Comparison of ENCODE assay signal across 9 mouse cellular contexts in genomic region chr19:10244183-10244582, GRCm38 (mm10). TPM values are rescaled to one million over a fixed set of nuclear protein-coding genes. Genes with fewer than 3 reads are reported as not detected.
DNase-seq lines count a peak whose midpoint lies in the region; ATAC-seq lines count a peak whose summit lies in the region.
"Had no signal": no experiment of that assay in that cellular context is flagged by ENCODE, and none has a peak within 500 bp of the region (broad histone marks: within the 10 kb centered on the region; RNA-seq: fewer than 3 reads in every experiment).

No protein-coding gene starts in this region.

- no peak overlapping the region for H3K27ac ChIP-seq in kidney, embryonic 14.5 days (ENCODE audit: low read depth, low read length)
- 0 out of 2 replicates have a peak overlapping the region, but pooled peaks have one; percentile 5 for H3K27ac ChIP-seq in limb, embryonic 12.5 days
- H3K27ac ChIP-seq in forebrain, embryonic 16.5 days (ENCODE audit: low read length), result no peak overlapping the region

- no peak overlapping the region for H3K4me3 ChIP-seq in kidney, embryonic 14.5 days (ENCODE audit: low read length)
- H3K4me3 ChIP-seq in limb, embryonic 12.5 days (replicated peaks), result no peak overlapping the region
- no peak overlapping the region for H3K4me3 ChIP-seq in forebrain, embryonic 16.5 days (replicated peaks; ENCODE audit: low read length)
- H3K4me3 ChIP-seq: erythroblast, embryonic 14.5 days had no signal

- H3K36me3 ChIP-seq in kidney, embryonic 14.5 days (ENCODE audit: control insufficient read depth, insufficient read depth, low read length), result no peaks in the 10 kb centered on the region
- H3K36me3 ChIP-seq in limb, embryonic 12.5 days, result 0 out of 2 replicates have a peak, but pooled peaks cover 9% of the 10 kb centered on the region
- no peaks in the 10 kb centered on the region for H3K36me3 ChIP-seq in splenic B cell, adult 2 months (ENCODE audit: control insufficient read depth, insufficient read depth, low read length, poor library complexity, severe bottlenecking)
- no peaks in the 10 kb centered on the region for H3K36me3 ChIP-seq in forebrain, embryonic 16.5 days (ENCODE audit: control insufficient read depth, insufficient read depth)

- DNase-seq in kidney, adult 11 months, result peak; percentile 43
- DNase-seq in ES-CJ7 (ENCODE audit: low read depth, low spot score), result peak; percentile 79
- peak; percentile 62 to 72 for DNase-seq in adrenal gland, postnatal 36 days
- DNase-seq in heart, postnatal 4 days, result peak; percentile 67
- peak; percentile 42 for DNase-seq in splenic B cell, adult 2 months (ENCODE audit: low read depth, low spot score)

- H3K9ac ChIP-seq in kidney, embryonic 14.5 days (ENCODE audit: low read depth, low read length), result no peak overlapping the region
- H3K9ac ChIP-seq in limb, embryonic 12.5 days (replicated peaks), result no peak overlapping the region
- no peak overlapping the region for H3K9ac ChIP-seq in forebrain, embryonic 16.5 days (replicated peaks; ENCODE audit: low read depth, low read length)

- no peak for ATAC-seq in kidney, embryonic 14.5 days (ENCODE audit: low FRiP score, low TSS enrichment)
- no peak for ATAC-seq in limb, embryonic 12.5 days (ENCODE audit: insufficient number of reproducible peaks, insufficient read depth, low FRiP score, low TSS enrichment, low read depth)
- no peak for ATAC-seq in forebrain, embryonic 16.5 days

- H3K27me3 ChIP-seq in kidney, embryonic 14.5 days (ENCODE audit: control insufficient read depth, insufficient read depth, low read length), result no peaks in the 10 kb centered on the region
- H3K27me3 ChIP-seq in limb, embryonic 12.5 days, result peaks cover 14% of the 10 kb centered on the region
- no peaks in the 10 kb centered on the region; the same call in none of the 2 replicates for H3K27me3 ChIP-seq in splenic B cell, adult 2 months (ENCODE audit: control insufficient read depth, insufficient read depth, low read length, poor library complexity, severe bottlenecking)
- peaks cover 6% of the 10 kb centered on the region for H3K27me3 ChIP-seq in forebrain, embryonic 16.5 days (replicated peaks; ENCODE audit: control insufficient read depth, insufficient read depth, low read length)

- H3K9me3 ChIP-seq in kidney, embryonic 14.5 days (ENCODE audit: control insufficient read depth, low read length), result no peaks in the 10 kb centered on the region
- H3K9me3 ChIP-seq in limb, embryonic 12.5 days, result no peaks in the 10 kb centered on the region
- no peaks in the 10 kb centered on the region for H3K9me3 ChIP-seq in forebrain, embryonic 16.5 days (ENCODE audit: control insufficient read depth, low read length)

- no peak overlapping the region for H3K4me2 ChIP-seq in kidney, embryonic 14.5 days (replicated peaks; ENCODE audit: low read depth, low read length)
- no peak overlapping the region for H3K4me2 ChIP-seq in limb, embryonic 12.5 days
- H3K4me2 ChIP-seq in forebrain, embryonic 16.5 days (ENCODE audit: low read length), result no peak overlapping the region

- 26% methylated on average over 3 of the region's 3 CpGs for WGBS in kidney, embryonic 14.5 days
- 21% methylated on average over 3 of the region's 3 CpGs for WGBS in limb, embryonic 12.5 days
- WGBS in forebrain, embryonic 16.5 days, result 30% methylated on average over 3 of the region's 3 CpGs

- H3K4me1 ChIP-seq in kidney, embryonic 14.5 days (ENCODE audit: control insufficient read depth, insufficient read depth, low read length), result peaks cover 30% of the 10 kb centered on the region
- H3K4me1 ChIP-seq in limb, embryonic 12.5 days (replicated peaks), result peaks cover 58% of the 10 kb centered on the region
- peaks cover 5% of the 10 kb centered on the region for H3K4me1 ChIP-seq in forebrain, embryonic 16.5 days (replicated peaks; ENCODE audit: control insufficient read depth, insufficient read depth, low read length)

RNA-seq across cellular contexts. Expression of gene Myrf, which starts 3.6 kb away (rescaled TPM):
- polyA plus RNA-seq in kidney, embryonic 14.5 days (2014; fragmentation: Nextera tagmentation; extraction: Ambion mirVana), result 3.9 and 6.4 TPM in 2 replicates
- total RNA-seq in adrenal gland, postnatal 36 days (2021), result 1 to 10 TPM; 1.4 to 1.7 TPM
- total RNA-seq in heart, postnatal 4 days (2021), result 10 to 100 TPM in 1 of 2 experiments, 1 to 10 TPM in 1; 9.0 to 11.9 TPM
- 2.6 and 2.7 TPM in 2 replicates for polyA plus RNA-seq in limb, embryonic 12.5 days (2016; fragmentation: Nextera tagmentation; extraction: Ambion mirVana)
- polyA plus RNA-seq in forebrain, embryonic 16.5 days (2015; fragmentation: Nextera tagmentation; extraction: Ambion mirVana), result 0.29 and 0.30 TPM in 2 replicates

RNA-seq across cellular contexts. Expression of gene Fen1, which starts 40.2 kb away (rescaled TPM):
- 92.9 and 99.2 TPM in 2 replicates for polyA plus RNA-seq in kidney, embryonic 14.5 days (2014; fragmentation: Nextera tagmentation; extraction: Ambion mirVana)
- total RNA-seq in adrenal gland, postnatal 36 days (2021), result 10 to 100 TPM; 12.0 to 18.4 TPM
- total RNA-seq in heart, postnatal 4 days (2021), result 10 to 100 TPM; 26.8 to 27.2 TPM
- polyA plus RNA-seq in limb, embryonic 12.5 days (2016; fragmentation: Nextera tagmentation; extraction: Ambion mirVana), result 109 and 115 TPM in 2 replicates
- 47.4 and 48.9 TPM in 2 replicates for polyA plus RNA-seq in forebrain, embryonic 16.5 days (2015; fragmentation: Nextera tagmentation; extraction: Ambion mirVana)

RNA-seq across cellular contexts. Expression of gene Tmem258, which starts 40.4 kb away (rescaled TPM):
- polyA plus RNA-seq in kidney, embryonic 14.5 days (2014; fragmentation: Nextera tagmentation; extraction: Ambion mirVana), result 467 and 649 TPM in 2 replicates
- total RNA-seq in adrenal gland, postnatal 36 days (2021), result 100 to 1,000 TPM; 161 to 204 TPM
- 100 to 1,000 TPM; 160 TPM for total RNA-seq in heart, postnatal 4 days (2021)
- polyA plus RNA-seq in limb, embryonic 12.5 days (2016; fragmentation: Nextera tagmentation; extraction: Ambion mirVana), result 417 and 421 TPM in 2 replicates
- polyA plus RNA-seq in forebrain, embryonic 16.5 days (2015; fragmentation: Nextera tagmentation; extraction: Ambion mirVana), result 324 and 352 TPM in 2 replicates
